In genomic region chr5:17982770-17983169, GRCm38 (mm10) we compare ENCODE assay signal across 22 mouse cellular contexts. TPM values are rescaled to one million over a fixed set of nuclear protein-coding genes. Genes with fewer than 3 reads are reported as not detected.
A peak's percentile ranks its signal among the peaks of the same experiment; 100 is the strongest.
DNase-seq lines count a peak whose midpoint lies in the region; ATAC-seq lines count a peak whose summit lies in the region.
"Had no signal": no experiment of that assay in that cellular context is flagged by ENCODE, and none has a peak within 500 bp of the region (broad histone marks: within the 10 kb centered on the region; RNA-seq: fewer than 3 reads in every experiment).

No protein-coding gene starts in this region.

- ATAC-seq in intestine, embryonic 16.5 days, result peak; percentile 71
- no peak for ATAC-seq in inflammation-experienced regulatory T-cells, adult 6 months
- ATAC-seq in erythroblast, adult 5-6 weeks (replicated peaks; ENCODE audit: low FRiP score, poor library complexity, severe bottlenecking), result no peak
- ATAC-seq: forebrain, embryonic 15.5 days; midbrain, embryonic 15.5 days had no signal

- peak overlapping the region; percentile 82 for H3K27ac ChIP-seq in heart, embryonic 10.5 days
- H3K27ac ChIP-seq in intestine, embryonic 16.5 days (ENCODE audit: low read length), result no peak overlapping the region
- H3K27ac ChIP-seq: forebrain, embryonic 15.5 days; hindbrain, embryonic 13.5 days; midbrain, embryonic 15.5 days had no signal

- no peaks in the 10 kb centered on the region for H3K9me3 ChIP-seq in heart, embryonic 10.5 days
- no peaks in the 10 kb centered on the region for H3K9me3 ChIP-seq in intestine, embryonic 16.5 days (ENCODE audit: control insufficient read depth, low read length)
- H3K9me3 ChIP-seq: forebrain, embryonic 15.5 days; hindbrain, embryonic 13.5 days; midbrain, embryonic 15.5 days had no signal

- no peak overlapping the region for H3K4me3 ChIP-seq in heart, embryonic 10.5 days
- H3K4me3 ChIP-seq in intestine, embryonic 16.5 days (ENCODE audit: low read length), result no peak overlapping the region
- H3K4me3 ChIP-seq: forebrain, embryonic 15.5 days; hindbrain, embryonic 13.5 days; midbrain, embryonic 15.5 days had no signal

- H3K4me1 ChIP-seq in heart, embryonic 10.5 days, result no peaks in the 10 kb centered on the region
- H3K4me1 ChIP-seq in intestine, embryonic 16.5 days (ENCODE audit: control insufficient read depth, insufficient read depth, low read length), result no peaks in the 10 kb centered on the region
- H3K4me1 ChIP-seq: forebrain, embryonic 15.5 days; hindbrain, embryonic 13.5 days; midbrain, embryonic 15.5 days had no signal

- peak; percentile 59 to 82 for DNase-seq in heart, adult 18-20 months
- DNase-seq in heart, postnatal 25 days (ENCODE audit: low spot score), result no peak
- DNase-seq in 3T3-L1 (ENCODE audit: low read depth, low spot score), result peak; percentile 12
- no peak for DNase-seq in heart, embryonic 10.5 days (ENCODE audit: low spot score)
- no peak for DNase-seq in thymus, postnatal 25 days
- DNase-seq: adrenal gland, adult 2 months; cerebellum, adult 2 months; gastrocnemius, postnatal 14 days; kidney, adult 2 months; kidney, postnatal 36 days had no signal

- intact Hi-C loops in heart, postnatal 25 days (cut with DNase I), result loop anchor here (2.0 to 5.0 kb wide), 2 partner anchors 42 to 105 kb away; no protein-coding TSS in a partner anchor

- H3K4me2 ChIP-seq in intestine, embryonic 16.5 days (ENCODE audit: low read depth, low read length), result no peak overlapping the region
- H3K4me2 ChIP-seq: forebrain, embryonic 15.5 days; hindbrain, embryonic 13.5 days; liver, embryonic 11.5 days; midbrain, embryonic 15.5 days had no signal

- H3K27me3 ChIP-seq in heart, embryonic 10.5 days (ENCODE audit: insufficient read depth, poor library complexity, severe bottlenecking), result no peaks in the 10 kb centered on the region
- no peaks in the 10 kb centered on the region for H3K27me3 ChIP-seq in intestine, embryonic 16.5 days (replicated peaks; ENCODE audit: control insufficient read depth, insufficient read depth, low read length)
- H3K27me3 ChIP-seq: forebrain, embryonic 15.5 days; hindbrain, embryonic 13.5 days; midbrain, embryonic 15.5 days had no signal

- H3K9ac ChIP-seq in intestine, embryonic 16.5 days (ENCODE audit: low read depth, low read length), result no peak overlapping the region
- H3K9ac ChIP-seq: forebrain, embryonic 15.5 days; hindbrain, embryonic 13.5 days; midbrain, embryonic 15.5 days had no signal

- H3K36me3 ChIP-seq in heart, embryonic 10.5 days, result no peaks in the 10 kb centered on the region
- H3K36me3 ChIP-seq in intestine, embryonic 16.5 days (ENCODE audit: control insufficient read depth, insufficient read depth, low read length), result no peaks in the 10 kb centered on the region
- H3K36me3 ChIP-seq: forebrain, embryonic 15.5 days; hindbrain, embryonic 13.5 days; midbrain, embryonic 15.5 days had no signal

- 23% methylated on average over 4 of the region's 4 CpGs for WGBS in heart, embryonic 10.5 days
- 39% methylated on average over 4 of the region's 4 CpGs for WGBS in intestine, embryonic 16.5 days

RNA-seq across cellular contexts. Expression of gene Gnat3, which starts 20.4 kb away (rescaled TPM):
- 1 to 10 TPM in 1 of 2 experiments, under 1 TPM in 1; 0.52 to 1.3 TPM for total RNA-seq in heart, adult 18-20 months (2021)
- total RNA-seq in heart, postnatal 25 days (2021), result under 1 TPM; 0.55 to 0.95 TPM
- polyA plus RNA-seq in heart, embryonic 10.5 days (2016; fragmentation: Nextera tagmentation; extraction: Ambion mirVana), result not detected in 2 replicates
- not detected in 2 replicates for polyA plus RNA-seq in intestine, embryonic 16.5 days (2015; fragmentation: Nextera tagmentation; extraction: Ambion mirVana)
- not detected for polyA plus RNA-seq in inflammation-experienced regulatory T-cells, adult 6 months (2017; shearing (Covaris generic))
- not detected in 2 replicates for total RNA-seq in erythroblast, adult 5-6 weeks (2015; ENCODE audit: low replicate concordance)
- total RNA-seq in erythroblast, adult 5-6 weeks (2017; ENCODE audit: low replicate concordance), result not detected in 2 replicates
- total RNA-seq: ES-E14; layer of hippocampus, postnatal 10 days; left cerebral cortex, postnatal 10 days; megakaryocyte, adult 5-6 weeks had no signal
- polyA plus RNA-seq: adrenal gland, adult 2 months; brain, embryonic 14.5 days; cerebellum, adult 2 months; forebrain, embryonic 15.5 days; hindbrain, embryonic 13.5 days; kidney, adult 2 months; liver, embryonic 11.5 days; midbrain, embryonic 15.5 days had no signal

Comparison
In these comparisons a context has a peak if more than half of its experiments do, and no peak if none do; other contexts are left out.
1. DNase-seq: peak in heart, adult 18-20 months (2 of 2) and 3T3-L1 (single experiment); none in heart, postnatal 25 days (single experiment), heart, embryonic 10.5 days (single experiment) and thymus, postnatal 25 days (single experiment).